Mouse (Mus musculus) kidney, adult 2 months (tissue): ENCODE measurements at regions not wholly inside any gene's neighbourhood (a gene's known extent, or its start where the extent isn't known, plus 50 kb on each side); places are given as distances from the start of the nearest gene placed in this dataset.

Experiments used
- DNase-seq: peaks from one replicate; pipeline ENCODE4 v3.0.0; 2021
- H3K27ac ChIP-seq: fragments of 200-500 bp; 2 replicates; pipeline ENCODE4 v1.5.1; 2012; ENCODE audit warnings: low read depth, low read length, control low read depth, inconsistent platforms; ENCODE audit not compliant: insufficient read depth
- H3K27me3 ChIP-seq: fragments of 200-500 bp; replicated peaks from 2 replicates; pipeline ENCODE4 v1.6.1; 2012; ENCODE audit warnings: mild to moderate bottlenecking, moderate library complexity, low read length, inconsistent platforms; ENCODE audit not compliant: control insufficient read depth, insufficient read depth
- H3K36me3 ChIP-seq: fragments of 200-500 bp; 2 replicates; pipeline ENCODE4 v1.6.1; 2012; ENCODE audit warnings: mild to moderate bottlenecking, moderate library complexity, low read length, inconsistent platforms; ENCODE audit not compliant: control insufficient read depth, insufficient read depth
- H3K4me1 ChIP-seq: fragments of 200-500 bp; 2 replicates; pipeline ENCODE4 v1.6.1; 2011; ENCODE audit warnings: low read length; ENCODE audit not compliant: control insufficient read depth, insufficient read depth
- H3K4me3 ChIP-seq: fragments of 200-500 bp; 2 replicates; pipeline ENCODE4 v1.5.1; 2011; ENCODE audit warnings: mild to moderate bottlenecking, low read depth, low read length, control low read depth; ENCODE audit not compliant: insufficient read depth
- CTCF ChIP-seq: fragments of 200-500 bp; conservative IDR thresholded peaks from 2 replicates; pipeline ENCODE4 v1.5.1; 2011; ENCODE audit warnings: low read depth, mild to moderate bottlenecking, control low read depth, low read length, moderate library complexity, mixed read lengths; ENCODE audit not compliant: insufficient read depth, insufficient read length
- POLR2A ChIP-seq: fragments of 200-500 bp; IDR thresholded peaks from one replicate; pipeline ENCODE4 v1.6.1; 2011; ENCODE audit warnings: low read depth, low read length, control low read depth
- whole genome bisulfite sequencing: fragments of 180-500 bp; shearing (Covaris S2); methylation state at CpG from one replicate; pipeline ENCODE4 v1.1.7; 2018; 5-methylcytosine and 5-hydroxymethylcytosine counted together

DNA sequence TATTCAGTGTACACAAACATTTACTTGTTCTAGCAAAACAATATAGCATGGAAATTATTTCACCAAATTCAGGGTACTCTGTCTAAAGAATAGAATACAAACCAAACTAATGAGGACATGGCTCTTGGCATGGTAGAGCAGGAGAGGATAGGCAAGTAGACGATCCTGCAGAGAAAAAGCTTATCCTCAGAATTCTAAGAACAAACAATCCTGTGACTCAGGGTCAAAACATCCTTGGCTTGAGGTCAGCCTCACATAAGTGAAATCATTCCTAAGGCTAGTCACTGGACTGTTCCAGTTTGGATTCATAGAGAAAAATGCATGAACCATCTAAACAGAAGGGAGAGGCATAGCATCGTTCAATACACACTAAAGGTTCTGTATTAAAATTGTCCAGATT lies 136.4 kb upstream of the Catsperb start:
- no peaks in the 10 kb centered on the region for H3K36me3 ChIP-seq
- DNase-seq: no peak
- H3K27me3 ChIP-seq: no peaks in the 10 kb centered on the region
- 82% methylated on average over 2 of the region's 2 CpGs for WGBS
- H3K4me3 ChIP-seq: no peak overlapping the region
- TF ChIP-seq CTCF (no peak), POLR2A (no peak)
- no peak overlapping the region for H3K27ac ChIP-seq
- no peaks in the 10 kb centered on the region for H3K4me1 ChIP-seq

DNA sequence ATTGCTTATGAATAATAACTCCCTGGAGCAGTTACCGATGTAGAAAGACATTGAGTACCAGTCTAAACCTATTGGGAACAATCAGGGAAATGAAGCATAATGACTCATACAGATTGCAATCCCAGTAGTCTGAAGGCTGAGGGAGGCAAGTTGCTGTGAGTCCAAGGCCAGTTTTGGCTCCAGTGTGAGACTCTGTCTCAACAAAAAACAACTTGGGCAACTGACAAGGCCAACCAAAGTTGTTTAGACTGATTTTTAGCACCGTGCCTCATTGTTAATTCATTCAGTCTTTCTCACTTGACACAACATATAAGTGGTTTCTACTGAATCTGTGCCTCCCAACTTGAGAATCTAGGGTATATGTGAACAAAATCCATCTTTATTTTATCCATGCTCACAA lies 120.3 kb upstream of the Catsperb start:
- WGBS: 81% methylated on average over 2 of the region's 2 CpGs
- DNase-seq: no peak

DNA sequence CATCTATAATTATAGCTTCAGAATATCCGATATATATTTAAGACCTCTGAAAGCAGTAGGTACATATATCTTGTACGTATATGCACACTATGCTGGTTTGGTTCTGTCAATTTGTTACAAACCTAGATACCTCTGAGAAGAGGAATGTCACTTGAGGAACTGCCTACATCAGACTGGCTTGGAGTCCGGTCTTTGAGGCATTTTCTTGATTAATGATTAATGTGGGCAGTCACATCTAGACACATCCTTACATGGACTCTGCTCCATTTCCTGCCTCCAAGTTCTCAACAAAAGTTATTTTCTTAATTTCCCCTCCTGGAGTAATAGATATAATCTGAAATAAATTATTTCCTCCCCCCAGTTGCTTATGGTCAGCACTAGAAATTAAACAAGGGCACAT lies 102.6 kb upstream of the Catsperb start:
- 45% methylated on average over 3 of the region's 3 CpGs for WGBS
- TF ChIP-seq CTCF (no peak), POLR2A (no peak)

More for the DNA sequence above, 120.3 kb upstream of the Catsperb start:
- Histone ChIP-seq H3K36me3 (no peaks in the 10 kb centered on the region), H3K4me3 (no peak overlapping the region), H3K27me3 (no peaks in the 10 kb centered on the region), H3K4me1 (no peaks in the 10 kb centered on the region), H3K27ac (no peak overlapping the region)
- no peak for TF ChIP-seq POLR2A
- no peak for TF ChIP-seq CTCF

More for the DNA sequence above, 102.6 kb upstream of the Catsperb start:
- H3K36me3 ChIP-seq: no peaks in the 10 kb centered on the region
- no peak overlapping the region for H3K27ac ChIP-seq
- peak; percentile 4 for DNase-seq
- no peaks in the 10 kb centered on the region for H3K4me1 ChIP-seq
- H3K27me3 ChIP-seq: no peaks in the 10 kb centered on the region
- no peak overlapping the region for H3K4me3 ChIP-seq
